In genomic region chr6:126594365-126594764, GRCm38 (mm10) we compare ENCODE assay signal across 18 mouse cellular contexts. TPM values are rescaled to one million over a fixed set of nuclear protein-coding genes. Genes with fewer than 3 reads are reported as not detected.
DNase-seq lines count a peak whose midpoint lies in the region; ATAC-seq lines count a peak whose summit lies in the region.
"Had no signal": no experiment of that assay in that cellular context is flagged by ENCODE, and none has a peak within 500 bp of the region (broad histone marks: within the 10 kb centered on the region; RNA-seq: fewer than 3 reads in every experiment).

No protein-coding gene starts in this region.

- DNase-seq in cerebellum, postnatal 10 days, result peak; percentile 70 to 75
- DNase-seq in cerebellum, postnatal 36 days, result no peak
- no peak for DNase-seq in frontal cortex, postnatal 14 days (ENCODE audit: low spot score in 2 of 2)
- DNase-seq in left cerebral cortex, postnatal 14 days (ENCODE audit: low spot score in 2 of 2), result peak; percentile 29 to 70
- DNase-seq in left cerebral cortex, adult 8-10 months (ENCODE audit: low spot score in 2 of 2), result no peak
- peak; percentile 5 for DNase-seq in fat pad, adult 2 months (ENCODE audit: extremely low read depth, low read depth, low spot score)
- no peak for DNase-seq in liver
- DNase-seq: adrenal gland, postnatal 25 days; cerebellum, adult 9-11 months; gastrocnemius, postnatal 36 days; kidney, postnatal 14 days; liver, postnatal 0 days; lung, postnatal 10 days had no signal

- peak; percentile 21 for ATAC-seq in frontal cortex, adult (ENCODE audit: low TSS enrichment)
- ATAC-seq: CD4-positive, CD25-positive, alpha-beta regulatory T cell, adult 4 months; liver, postnatal 0 days; midbrain, embryonic 13.5 days had no signal

- intact Hi-C loops in left cerebral cortex, postnatal 14 days (cut with DNase I), result no loop called here

RNA-seq across cellular contexts. Expression of gene Kcna1, which starts 51.8 kb away (rescaled TPM):
- 10 to 100 TPM; 66.9 to 73.4 TPM for total RNA-seq in left cerebral cortex, postnatal 14 days (2021)
- 100 to 1,000 TPM; 126 to 148 (median 131) TPM for total RNA-seq in left cerebral cortex, adult 8-10 months (2022)
- total RNA-seq: megakaryocyte, adult 5-6 weeks had no signal

RNA-seq across cellular contexts. Expression of gene Kcna5, which starts 59.2 kb away (rescaled TPM):
- 1 to 10 TPM; 3.2 to 3.8 TPM for total RNA-seq in left cerebral cortex, postnatal 14 days (2021)
- total RNA-seq in left cerebral cortex, adult 8-10 months (2022), result 1 to 10 TPM; 9.0 to 10.0 (median 9.2) TPM
- total RNA-seq: ES-E14; megakaryocyte, adult 5-6 weeks had no signal

Comparison
In these comparisons a context has a peak if more than half of its experiments do, and no peak if none do; other contexts are left out.
1. DNase-seq: peak in cerebellum, postnatal 10 days (2 of 2), left cerebral cortex, postnatal 14 days (2 of 2) and fat pad, adult 2 months (single experiment); none in cerebellum, postnatal 36 days (0 of 2), frontal cortex, postnatal 14 days (0 of 2), left cerebral cortex, adult 8-10 months (0 of 2) and liver (single experiment).